Mouse (Mus musculus) limb, embryonic 14.5 days (tissue): ENCODE measurements around the gene Cox7a2l. TPM values are rescaled to one million over a fixed set of nuclear protein-coding genes. Genes with fewer than 3 reads are reported as not detected.
A peak's percentile ranks its signal among the peaks of the same experiment; 100 is the strongest.

Source experiments
- ATAC-seq: fragments of 200-750 bp; cut with Nextera tagmentation; 2 replicates; pipeline ENCODE4 v1.8.0; 2017; ENCODE audit warnings: low read depth, moderate number of reproducible peaks, moderate TSS enrichment; ENCODE audit not compliant: low FRiP score
- DNase-seq: peaks from one replicate; pipeline ENCODE4 v3.0.0-alpha.2; 2015; ENCODE audit warnings: low spot score
- H3K27ac ChIP-seq: fragments of 300-500 bp; sonication (generic); replicated peaks from 2 replicates; pipeline ENCODE4 v1.5.1; 2014; ENCODE audit warnings: low read depth, mild to moderate bottlenecking, low read length, moderate library complexity, mixed read lengths
- H3K27me3 ChIP-seq: fragments of 300-500 bp; sonication (generic); 2 replicates; pipeline ENCODE4 v1.6.1; 2014; ENCODE audit warnings: low read length, mixed read lengths; ENCODE audit not compliant: control insufficient read depth, insufficient read depth
- H3K36me3 ChIP-seq: fragments of 300-500 bp; sonication (generic); 2 replicates; pipeline ENCODE4 v1.6.1; 2014; ENCODE audit warnings: mild to moderate bottlenecking, low read length, moderate library complexity, mixed read lengths; ENCODE audit not compliant: control insufficient read depth, insufficient read depth
- H3K4me1 ChIP-seq: fragments of 300-500 bp; sonication (generic); 2 replicates; pipeline ENCODE4 v1.6.1; 2014; ENCODE audit warnings: antibody characterized with exemption, low read length, mixed read lengths; ENCODE audit not compliant: control insufficient read depth, insufficient read depth
- H3K4me2 ChIP-seq: fragments of 300-500 bp; sonication (generic); replicated peaks from 2 replicates; pipeline ENCODE4 v1.6.1; 2014; ENCODE audit warnings: low read depth, mild to moderate bottlenecking, low read length, moderate library complexity; ENCODE audit not compliant: severe bottlenecking
- H3K4me3 ChIP-seq: fragments of 300-500 bp; sonication (generic); replicated peaks from 2 replicates; pipeline ENCODE4 v1.5.1; 2014; ENCODE audit warnings: low read length
- H3K9ac ChIP-seq: fragments of 300-500 bp; sonication (generic); 2 replicates; pipeline ENCODE4 v1.6.1; 2014; ENCODE audit warnings: mild to moderate bottlenecking, low read depth, low read length, moderate library complexity; ENCODE audit not compliant: severe bottlenecking
- H3K9me3 ChIP-seq: fragments of 300-500 bp; sonication (generic); 2 replicates; pipeline ENCODE4 v1.6.1; 2016; ENCODE audit warnings: low read length; ENCODE audit not compliant: control insufficient read depth
- POLR2A ChIP-seq: fragments of 200-500 bp; IDR thresholded peaks from 2 replicates; pipeline ENCODE4 v1.8.0; 2012; ENCODE audit warnings: inconsistent platforms, mild to moderate bottlenecking, moderate library complexity, borderline replicate concordance; ENCODE audit not compliant: insufficient read depth, insufficient read length; ENCODE audit errors: extremely low read depth
- WGBS: fragments of 180-500 bp; shearing (Covaris S2); extraction: QIAGEN DNeasy Blood & Tissue Kit; methylation state at CpG from one replicate; pipeline ENCODE4 v1.1.7; 2014; 5-methylcytosine and 5-hydroxymethylcytosine counted together
- polyA plus RNA-seq, 2 experiments: library from polyadenylated mRNA; depleted of rRNA in 1 of 2; stranded (reverse) in 1 of 2; unstranded in 1 of 2; fragments of >200 nt; fragmentation: Nextera tagmentation in 1 of 2; extraction: Ambion mirVana in 1 of 2; gene quantifications; 2 replicates each; pipeline versions ENCODE4 v1.2.1 to v1.2.3; 2012 to 2014

Gene Cox7a2l
- polyA plus RNA-seq, 2 experiments: 185 to 195 TPM

DNA sequence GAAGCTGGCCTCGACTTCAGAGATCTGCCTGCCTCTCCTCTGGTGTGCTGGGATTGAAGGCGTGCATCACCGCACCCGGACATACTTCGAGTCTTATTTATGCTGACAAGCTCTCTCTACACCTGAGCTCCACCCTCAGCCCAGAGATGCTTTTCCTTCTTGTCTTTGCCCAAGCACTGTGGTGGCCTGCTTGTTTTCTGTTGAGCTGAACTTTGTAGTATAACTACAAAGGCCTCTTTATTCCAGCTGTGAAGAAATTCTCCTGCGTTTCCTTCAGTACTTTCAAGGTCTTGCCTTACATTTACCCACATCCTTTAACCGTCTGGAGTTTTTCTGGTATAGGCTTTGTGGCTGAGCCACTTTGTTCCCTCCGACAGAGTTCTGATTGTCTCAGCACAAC lies 42.0 kb upstream of the Cox7a2l start:
- no peak overlapping the region for H3K9ac ChIP-seq
- ATAC-seq (no peak), DNase-seq (no peak)
- TF ChIP-seq POLR2A: no peak
- no peak overlapping the region for H3K4me2 ChIP-seq
- WGBS: 77% methylated on average over 8 of the region's 8 CpGs
- H3K4me3 ChIP-seq: no peak overlapping the region
- no peaks in the 10 kb centered on the region for H3K36me3 ChIP-seq
- H3K4me1 ChIP-seq: no peaks in the 10 kb centered on the region
- H3K27me3 ChIP-seq: no peaks in the 10 kb centered on the region
- H3K27ac ChIP-seq: no peak overlapping the region
- no peaks in the 10 kb centered on the region for H3K9me3 ChIP-seq

DNA sequence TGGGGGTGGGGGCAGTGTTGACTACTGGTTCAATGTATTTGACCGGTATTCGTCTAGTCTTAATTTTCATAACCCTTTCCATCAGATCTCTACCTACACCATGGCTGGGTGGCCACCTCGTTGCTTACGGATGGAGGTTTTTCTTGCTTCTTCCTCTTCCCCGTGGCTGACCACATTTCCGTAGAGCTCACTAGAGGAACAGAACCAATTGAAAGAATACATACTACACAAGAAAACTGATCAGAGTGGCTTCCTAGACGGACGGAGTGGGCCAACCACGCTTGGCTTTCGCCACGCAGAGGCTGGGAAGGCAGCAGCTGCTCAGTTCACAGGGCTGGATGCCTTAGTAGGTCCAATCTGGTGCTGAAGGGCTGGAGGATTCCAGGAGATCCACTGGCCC lies 38.7 kb upstream of the Cox7a2l start:
- H3K9me3 ChIP-seq: no peaks in the 10 kb centered on the region
- ATAC-seq: no peak
- no peaks in the 10 kb centered on the region for H3K27me3 ChIP-seq
- no peak overlapping the region for H3K4me3 ChIP-seq
- DNase-seq: no peak
- H3K4me2 ChIP-seq: no peak overlapping the region
- no peak overlapping the region for H3K27ac ChIP-seq
- no peak for TF ChIP-seq POLR2A
- no peaks in the 10 kb centered on the region for H3K36me3 ChIP-seq
- no peak overlapping the region for H3K9ac ChIP-seq
- WGBS: 93% methylated on average over 11 of the region's 11 CpGs
- H3K4me1 ChIP-seq: no peaks in the 10 kb centered on the region

DNA sequence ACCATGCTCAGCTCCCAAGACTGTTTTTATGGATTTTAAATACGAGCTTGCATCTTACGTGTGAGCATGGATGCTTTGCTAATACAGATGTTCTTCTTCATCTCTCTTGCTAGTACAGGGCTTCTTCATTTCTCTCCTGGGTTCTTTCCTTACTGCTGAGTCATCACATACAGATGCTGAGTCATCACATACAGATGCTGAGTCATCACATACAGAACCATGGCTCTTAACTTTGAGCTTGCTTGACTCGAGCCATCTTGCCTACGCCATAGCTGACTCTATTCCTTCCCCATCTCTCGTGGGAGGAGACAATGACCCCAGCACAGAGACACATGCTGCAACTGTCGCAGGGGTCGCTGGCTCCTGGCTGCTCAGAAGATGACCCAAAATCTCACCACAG lies 37.9 kb upstream of the Cox7a2l start:
- no peak overlapping the region for H3K9ac ChIP-seq
- H3K4me3 ChIP-seq: no peak overlapping the region
- no peaks in the 10 kb centered on the region for H3K36me3 ChIP-seq
- WGBS: 90% methylated on average over 7 of the region's 7 CpGs
- H3K4me1 ChIP-seq: no peaks in the 10 kb centered on the region
- no peaks in the 10 kb centered on the region for H3K9me3 ChIP-seq
- no peak for TF ChIP-seq POLR2A
- H3K4me2 ChIP-seq: no peak overlapping the region
- H3K27me3 ChIP-seq: no peaks in the 10 kb centered on the region
- H3K27ac ChIP-seq: no peak overlapping the region
- DNase-seq (no peak), ATAC-seq (no peak)

DNA sequence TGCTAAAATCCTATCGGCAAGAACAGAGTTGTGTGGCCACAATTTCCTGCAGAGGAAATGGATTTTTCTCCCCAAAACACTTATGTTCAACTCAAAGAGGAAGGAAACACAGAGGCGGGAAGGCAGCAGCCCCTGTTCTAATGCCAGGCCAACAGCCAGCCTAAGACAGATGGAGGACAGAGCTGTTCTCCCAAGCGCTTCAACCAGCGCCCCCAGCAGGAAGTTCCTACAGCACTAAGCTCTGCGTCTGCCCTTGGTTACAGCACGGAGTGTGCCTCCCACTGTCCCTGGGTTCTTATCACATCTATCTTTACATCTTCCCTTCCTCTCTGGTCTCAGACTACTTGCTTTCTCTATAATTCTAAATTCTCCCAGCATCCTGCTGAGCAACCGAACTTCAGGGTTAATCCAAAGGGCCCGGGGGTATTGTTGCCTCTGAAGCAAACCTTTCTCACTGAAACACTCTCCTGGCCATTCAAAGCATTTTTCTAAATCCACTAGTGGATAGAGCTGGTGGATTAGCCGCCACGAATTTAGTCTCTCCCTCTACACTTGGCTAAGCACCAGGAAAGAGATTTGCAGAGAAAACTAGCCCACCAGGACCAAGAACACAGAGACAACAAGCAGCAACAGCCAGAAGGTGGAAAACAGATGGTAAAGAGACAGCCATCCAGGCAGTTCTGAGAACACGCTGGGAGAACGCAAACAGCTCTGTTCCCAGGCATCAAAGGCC lies 31.5 kb upstream of the Cox7a2l start:
- peak; percentile 12 for DNase-seq
- Histone ChIP-seq H3K36me3 (no peaks in the 10 kb centered on the region), H3K9me3 (no peaks in the 10 kb centered on the region), H3K9ac (no peak overlapping the region), H3K4me3 (no peak overlapping the region), H3K27ac (no peak overlapping the region), H3K27me3 (peaks cover 33% of the 10 kb centered on the region), H3K4me1 (peaks cover 13% of the 10 kb centered on the region), H3K4me2 (no peak overlapping the region)
- WGBS: 25% methylated on average over 12 of the region's 12 CpGs
- peak; percentile 47; the same call in 1 of the 2 replicates for ATAC-seq
- no peak for TF ChIP-seq POLR2A

DNA sequence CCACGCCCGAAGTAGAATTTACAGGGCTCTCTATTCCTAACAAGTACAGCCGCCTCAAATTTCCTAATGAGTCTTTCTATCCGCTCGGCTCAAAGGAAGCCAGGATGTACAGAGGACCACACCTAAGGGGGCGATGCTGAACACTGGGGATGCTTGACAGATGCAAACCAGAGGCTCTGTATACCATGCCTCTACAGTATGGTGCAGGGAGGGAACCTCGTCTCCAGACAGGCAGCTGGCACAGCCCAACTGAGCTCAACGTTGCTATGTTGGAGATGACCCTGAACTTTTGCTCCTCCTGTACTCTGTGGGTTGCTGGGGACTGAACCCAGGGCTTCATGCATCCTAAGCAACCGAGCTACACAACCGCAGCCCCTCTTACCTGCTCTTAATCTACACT lies 30.0 kb upstream of the Cox7a2l start:
- WGBS: 29% methylated on average over 10 of the region's 10 CpGs
- Histone ChIP-seq H3K4me2 (no peak overlapping the region), H3K9me3 (no peaks in the 10 kb centered on the region), H3K36me3 (no peaks in the 10 kb centered on the region), H3K9ac (no peak overlapping the region), H3K27ac (no peak overlapping the region), H3K4me1 (peaks cover 13% of the 10 kb centered on the region), H3K27me3 (peaks cover 33% of the 10 kb centered on the region), H3K4me3 (no peak overlapping the region)
- DNase-seq (no peak), ATAC-seq (no peak)
- no peak for TF ChIP-seq POLR2A
